Mouse (Mus musculus): Measurements from ENCODE around the gene Morn1. TPM values are rescaled to one million over a fixed set of nuclear protein-coding genes. Genes with fewer than 3 reads are reported as not detected.
A peak's percentile ranks its signal among the peaks of the same experiment; 100 is the strongest.

The Morn1 gene
- polyA plus RNA-seq, 1 experiment = 7.7 TPM

GRCm38 (mm10) chr4:155158543-155158917, 72.2 kb downstream of the Morn1 start:
- DNase-seq (ENCODE audit: low read depth) = no peak

- DNase-seq (ENCODE audit: low read depth) = no peak
These were observed 76.3 kb downstream of the Morn1 start for GRCm38 (mm10) chr4:155162433-155163319.

- no peak for DNase-seq (ENCODE audit: low read depth)
These were observed 76.9 kb downstream of the Morn1 start for GRCm38 (mm10) chr4:155163320-155163651.

GRCm38 (mm10) chr4:155163685-155164084, 77.3 kb downstream of the Morn1 start:
- DNase-seq (ENCODE audit: low read depth) = no peak

- no peak for DNase-seq (ENCODE audit: low read depth)
These were observed 78.2 kb downstream of the Morn1 start for GRCm38 (mm10) chr4:155164550-155164949.

GRCm38 (mm10) chr4:155165861-155166260, 79.5 kb downstream of the Morn1 start:
- peak; percentile 96 for DNase-seq (ENCODE audit: low read depth)

GRCm38 (mm10) chr4:155168835-155169252, 82.5 kb downstream of the Morn1 start:
- DNase-seq (ENCODE audit: low read depth) = no peak

GRCm38 (mm10) chr4:155170614-155171212, 84.3 kb downstream of the Morn1 start:
- DNase-seq (ENCODE audit: low read depth) = no peak

GRCm38 (mm10) chr4:155171961-155172533, 85.7 kb downstream of the Morn1 start:
- no peak for DNase-seq (ENCODE audit: low read depth)

- DNase-seq (ENCODE audit: low read depth) = no peak
These were observed 86.8 kb downstream of the Morn1 start for GRCm38 (mm10) chr4:155172909-155173821.

GRCm38 (mm10) chr4:155173822-155174785, 87.7 kb downstream of the Morn1 start:
- no peak for DNase-seq (ENCODE audit: low read depth)

- DNase-seq (ENCODE audit: low read depth) = no peak
These were observed 89.8 kb downstream of the Morn1 start for GRCm38 (mm10) chr4:155176210-155176609.

- no peak for DNase-seq (ENCODE audit: low read depth)
These were observed 91.9 kb downstream of the Morn1 start for GRCm38 (mm10) chr4:155178274-155178673.

- no peak for DNase-seq (ENCODE audit: low read depth)
These were observed 92.7 kb downstream of the Morn1 start for GRCm38 (mm10) chr4:155178981-155179512.

- no peak for DNase-seq (ENCODE audit: low read depth)
These were observed 96.8 kb downstream of the Morn1 start for GRCm38 (mm10) chr4:155183201-155183600.

- DNase-seq (ENCODE audit: low read depth) = no peak
These were observed 98.1 kb downstream of the Morn1 start for GRCm38 (mm10) chr4:155184248-155185070.

GRCm38 (mm10) chr4:155185845-155186244, 99.5 kb downstream of the Morn1 start:
- DNase-seq (ENCODE audit: low read depth) = no peak

- DNase-seq (ENCODE audit: low read depth) = no peak
These were observed 100.9 kb downstream of the Morn1 start for GRCm38 (mm10) chr4:155187192-155187674.

GRCm38 (mm10) chr4:155188341-155188740, 102.0 kb downstream of the Morn1 start:
- no peak for DNase-seq (ENCODE audit: low read depth)
